Mouse (Mus musculus) limb, embryonic 13.5 days (tissue): ENCODE results near the gene Lgals4. TPM values are rescaled to one million over a fixed set of nuclear protein-coding genes. Genes with fewer than 3 reads are reported as not detected.
"Not testable (repeated sequence)": the region's sequence is repeated elsewhere in the genome, so short reads cannot be mapped to it uniquely, and the experiment has no call there.

Experiments used
- ATAC-seq: fragments of 200-750 bp; cut with Nextera tagmentation; 2 replicates; pipeline ENCODE4 v1.8.0; 2017; ENCODE audit warnings: low read depth, moderate number of reproducible peaks, moderate TSS enrichment; ENCODE audit not compliant: low FRiP score
- H3K27ac ChIP-seq: fragments of 300-500 bp; sonication (generic); 2 replicates; pipeline ENCODE4 v1.5.1; 2015; ENCODE audit warnings: inconsistent platforms, mild to moderate bottlenecking, moderate library complexity
- H3K27me3 ChIP-seq: fragments of 300-500 bp; sonication (generic); 2 replicates; pipeline ENCODE4 v1.6.1; 2015; ENCODE audit warnings: mild to moderate bottlenecking, inconsistent platforms
- H3K36me3 ChIP-seq: fragments of 300-500 bp; sonication (generic); 2 replicates; pipeline ENCODE4 v1.6.1; 2015; ENCODE audit warnings: inconsistent platforms, mild to moderate bottlenecking, moderate library complexity
- H3K4me1 ChIP-seq: fragments of 300-500 bp; sonication (generic); 2 replicates; pipeline ENCODE4 v1.6.1; 2015; ENCODE audit warnings: inconsistent platforms
- H3K4me2 ChIP-seq: fragments of 300-500 bp; sonication (generic); replicated peaks from 2 replicates; pipeline ENCODE4 v1.6.1; 2015; ENCODE audit warnings: inconsistent platforms, mild to moderate bottlenecking, moderate library complexity
- H3K4me3 ChIP-seq: fragments of 300-500 bp; sonication (generic); 2 replicates; pipeline ENCODE4 v1.5.1; 2015; ENCODE audit warnings: moderate library complexity, mild to moderate bottlenecking, inconsistent platforms
- H3K9ac ChIP-seq: fragments of 300-500 bp; sonication (generic); 2 replicates; pipeline ENCODE4 v1.6.1; 2015; ENCODE audit warnings: mild to moderate bottlenecking, inconsistent platforms
- H3K9me3 ChIP-seq: fragments of 300-500 bp; sonication (generic); 2 replicates; pipeline ENCODE4 v1.6.1; 2016; ENCODE audit warnings: inconsistent platforms
- WGBS: fragments of 180-500 bp; shearing (Covaris S2); methylation state at CpG from one replicate; pipeline ENCODE4 v1.1.7; 2015; 5-methylcytosine and 5-hydroxymethylcytosine counted together
- polyA plus RNA-seq: library from polyadenylated mRNA; unstranded; fragments of >200 nt; fragmentation: Nextera tagmentation; extraction: Ambion mirVana; gene quantifications from 2 replicates; pipeline ENCODE4 v1.2.1, GENCODE M21; 2015

Gene Lgals4
- polyA plus RNA-seq, 1 experiment from 2014 or later = 9.6 TPM

- no peak for ATAC-seq
- no peak overlapping the region for H3K4me3 ChIP-seq
- H3K27ac ChIP-seq = no peak overlapping the region
- no peak overlapping the region for H3K9ac ChIP-seq
- WGBS = 89% methylated on average over 6 of the region's 6 CpGs
- H3K9me3 ChIP-seq = 0 out of 2 replicates have a peak, but pooled peaks cover 4% of the 10 kb centered on the region
- H3K4me2 ChIP-seq = no peak overlapping the region
- H3K4me1 ChIP-seq = peaks cover 21% of the 10 kb centered on the region
- H3K27me3 ChIP-seq = no peaks in the 10 kb centered on the region
- no peaks in the 10 kb centered on the region for H3K36me3 ChIP-seq
Measured at GRCm38 (mm10) chr7:28860898-28861297, 27.2 kb downstream of the Lgals4 start.

- 0 out of 2 replicates have a peak, but pooled peaks cover 4% of the 10 kb centered on the region for H3K9me3 ChIP-seq
- H3K4me2 ChIP-seq = no peak overlapping the region
- no peak for ATAC-seq
- H3K4me3 ChIP-seq = no peak overlapping the region
- H3K9ac ChIP-seq = no peak overlapping the region
- H3K27me3 ChIP-seq = no peaks in the 10 kb centered on the region
- WGBS = 69% methylated on average over 15 of the region's 15 CpGs
- no peak overlapping the region for H3K27ac ChIP-seq
- no peaks in the 10 kb centered on the region for H3K36me3 ChIP-seq
- peaks cover 26% of the 10 kb centered on the region for H3K4me1 ChIP-seq
Measured at GRCm38 (mm10) chr7:28862817-28863499, 29.3 kb downstream of the Lgals4 start.

DNA sequence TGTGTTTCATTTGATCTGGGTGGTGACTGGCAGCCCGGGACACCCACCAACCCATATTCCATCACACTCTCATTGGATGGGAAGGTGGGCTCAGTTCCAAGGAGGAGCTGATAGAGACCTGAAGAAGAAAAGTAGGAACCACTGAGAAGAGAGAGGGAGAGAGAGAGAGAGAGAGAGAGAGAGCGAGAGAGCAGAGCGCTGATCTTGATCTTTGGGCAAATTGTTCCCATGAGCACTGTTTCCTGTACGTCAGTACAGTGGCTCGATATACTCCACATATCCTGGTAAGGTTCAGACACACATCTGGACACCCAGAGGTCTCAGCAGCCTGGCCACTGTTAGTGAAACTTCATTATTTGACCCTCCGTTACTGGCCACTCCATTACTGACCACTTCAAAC, 29.9 kb downstream of the Lgals4 start, which contains the start of gene Lgals7:
Gene Lgals7, plus strand, starts transcription at position 314 of the 400 bp plus-strand sequence.
- Histone ChIP-seq H3K9ac (no peak within 1 kb of the TSS; the same call in 1 of the 2 replicates), H3K27me3 (no peaks in the 10 kb centered on the region), H3K9me3 (0 out of 2 replicates have a peak, but pooled peaks cover 4% of the 10 kb centered on the region), H3K4me2 (peak within 1 kb of the TSS; percentile 38), H3K27ac (0 out of 2 replicates have a peak within 1 kb of the TSS, but pooled peaks have one; percentile 44), H3K36me3 (no peaks in the 10 kb centered on the region), H3K4me1 (peaks cover 26% of the 10 kb centered on the region), H3K4me3 (peak within 1 kb of the TSS; percentile 2; the same call in 1 of the 2 replicates)
- 63% methylated on average over 6 of the region's 6 CpGs for WGBS
- ATAC-seq = no peak

GRCm38 (mm10) chr7:28864288-28864750, 30.7 kb downstream of the Lgals4 start:
- Histone ChIP-seq H3K4me2 (peak overlapping the region; percentile 38), H3K9ac (no peak overlapping the region; the same call in 1 of the 2 replicates), H3K27ac (0 out of 2 replicates have a peak overlapping the region, but pooled peaks have one; percentile 44), H3K27me3 (no peaks in the 10 kb centered on the region), H3K9me3 (0 out of 2 replicates have a peak, but pooled peaks cover 4% of the 10 kb centered on the region), H3K4me1 (peaks cover 26% of the 10 kb centered on the region), H3K36me3 (no peaks in the 10 kb centered on the region), H3K4me3 (peak overlapping the region; percentile 2; the same call in 1 of the 2 replicates)
- ATAC-seq = peak; percentile 10; the same call in 1 of the 2 replicates
- 38% methylated on average over 9 of the region's 9 CpGs for WGBS

DNA sequence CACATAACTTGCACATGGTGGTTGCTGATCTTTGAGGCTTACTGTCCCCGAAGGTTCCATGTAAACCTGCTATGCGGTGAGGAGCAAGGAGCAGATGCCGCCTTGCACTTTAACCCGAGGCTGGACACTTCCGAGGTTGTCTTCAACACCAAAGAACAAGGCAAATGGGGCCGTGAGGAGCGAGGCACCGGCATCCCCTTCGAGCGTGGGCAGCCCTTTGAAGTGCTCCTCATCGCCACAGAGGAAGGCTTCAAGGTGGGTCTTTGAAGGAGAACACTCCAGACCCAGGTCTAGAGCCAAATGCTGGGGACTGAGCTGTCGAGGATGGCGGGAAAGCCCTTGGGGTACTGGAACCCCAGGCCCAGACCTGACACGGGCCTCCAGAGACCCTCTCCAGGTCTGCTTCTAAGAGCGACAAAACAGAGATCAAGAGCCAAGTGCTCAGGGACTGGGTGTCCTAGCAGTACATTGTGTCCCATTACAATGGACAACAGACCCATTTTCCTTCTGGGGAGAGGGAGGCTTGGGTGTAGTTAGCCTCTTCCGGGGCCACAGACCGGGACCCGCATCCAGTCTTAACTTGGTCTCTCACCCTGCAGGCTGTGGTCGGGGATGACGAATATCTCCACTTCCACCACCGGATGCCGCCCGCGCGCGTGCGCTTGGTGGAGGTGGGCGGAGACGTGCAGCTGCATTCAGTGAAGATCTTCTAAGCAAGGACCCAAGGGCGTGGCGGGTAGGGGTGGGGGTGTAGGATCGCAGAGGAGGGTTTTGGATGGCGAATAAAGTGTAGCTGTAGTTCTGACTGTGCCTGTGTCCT, 32.0 kb downstream of the Lgals4 start:
- ATAC-seq = peak; percentile 46; the same call in 1 of the 2 replicates
- Histone ChIP-seq H3K4me2 (peak overlapping the region; percentile 57), H3K4me1 (peaks cover 26% of the 10 kb centered on the region), H3K27ac (no peak overlapping the region; the same call in 1 of the 2 replicates), H3K9me3 (0 out of 2 replicates have a peak, but pooled peaks cover 4% of the 10 kb centered on the region), H3K27me3 (no peaks in the 10 kb centered on the region), H3K9ac (0 out of 2 replicates have a peak overlapping the region, but pooled peaks have one; percentile 27), H3K36me3 (no peaks in the 10 kb centered on the region), H3K4me3 (peak overlapping the region; percentile 26)
- 41% methylated on average over 33 of the region's 33 CpGs for WGBS

DNA sequence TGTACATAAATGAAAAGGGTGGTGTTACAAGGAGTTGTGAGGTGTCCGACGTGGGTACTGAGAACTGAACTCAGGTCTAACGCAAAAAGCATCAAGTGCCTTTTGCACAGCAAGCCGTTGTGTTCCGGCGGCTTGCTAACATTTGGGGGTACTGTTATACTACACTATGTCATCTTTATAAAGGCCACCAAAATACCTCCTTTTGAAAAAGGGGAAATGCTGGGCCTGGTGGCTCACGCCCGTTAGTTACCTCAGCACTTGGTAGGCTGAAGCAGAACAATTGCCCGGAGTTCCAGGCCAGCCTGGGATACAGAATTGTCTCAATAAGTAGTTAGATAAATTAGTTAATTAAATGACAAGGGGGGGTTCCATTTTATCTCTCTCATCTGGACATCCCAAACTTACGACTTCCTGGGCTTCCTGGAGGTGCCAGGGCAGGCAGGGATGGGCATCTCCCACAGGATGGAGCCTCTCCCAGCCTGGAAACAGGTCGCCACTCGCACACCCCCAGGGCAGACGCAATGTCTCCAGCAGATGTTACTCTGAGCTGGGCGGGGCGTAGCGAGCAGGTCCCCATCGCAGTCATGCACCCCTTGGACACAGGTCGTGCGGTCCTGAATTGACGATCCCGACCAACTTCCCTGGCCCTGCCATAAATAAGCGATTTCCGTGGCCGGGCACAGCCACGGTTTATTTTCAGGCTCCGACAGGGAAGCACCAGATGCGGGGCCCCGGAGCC, 33.3 kb downstream of the Lgals4 start:
- H3K27me3 ChIP-seq = no peaks in the 10 kb centered on the region
- H3K9ac ChIP-seq = no peak overlapping the region
- peaks cover 26% of the 10 kb centered on the region for H3K4me1 ChIP-seq
- ATAC-seq = no peak
- H3K4me3 ChIP-seq = no peak overlapping the region
- no peak overlapping the region for H3K4me2 ChIP-seq
- H3K27ac ChIP-seq = no peak overlapping the region
- no peaks in the 10 kb centered on the region for H3K36me3 ChIP-seq
- WGBS = 89% methylated on average over 28 of the region's 28 CpGs
- no peaks in the 10 kb centered on the region for H3K9me3 ChIP-seq

GRCm38 (mm10) chr7:28867508-28868340, 34.1 kb downstream of the Lgals4 start:
- Histone ChIP-seq H3K4me1 (peaks cover 26% of the 10 kb centered on the region), H3K4me2 (0 out of 2 replicates have a peak overlapping the region, but pooled peaks have one; percentile 36)
- not testable (repeated sequence) for H3K4me3 ChIP-seq, H3K9me3 ChIP-seq, ATAC-seq, H3K27ac ChIP-seq, H3K27me3 ChIP-seq, H3K9ac ChIP-seq, H3K36me3 ChIP-seq
- 30% methylated on average over 23 of the region's 23 CpGs for WGBS

- WGBS = 87% methylated on average over 24 of the region's 24 CpGs
- no peak for ATAC-seq
- no peaks in the 10 kb centered on the region for H3K9me3 ChIP-seq
- no peak overlapping the region for H3K4me2 ChIP-seq
- H3K27me3 ChIP-seq = no peaks in the 10 kb centered on the region
- H3K9ac ChIP-seq = no peak overlapping the region
- no peaks in the 10 kb centered on the region for H3K36me3 ChIP-seq
- no peak overlapping the region for H3K4me3 ChIP-seq
- no peak overlapping the region for H3K27ac ChIP-seq
- H3K4me1 ChIP-seq = peaks cover 9% of the 10 kb centered on the region; the same call in 1 of the 2 replicates
Measured at GRCm38 (mm10) chr7:28870901-28871664, 37.4 kb downstream of the Lgals4 start.

GRCm38 (mm10) chr7:28874565-28874964, 40.9 kb downstream of the Lgals4 start:
- 36% methylated on average over 2 of the region's 2 CpGs for WGBS
- no peak overlapping the region for H3K9ac ChIP-seq
- no peak overlapping the region for H3K4me2 ChIP-seq
- no peaks in the 10 kb centered on the region for H3K36me3 ChIP-seq
- H3K27ac ChIP-seq = no peak overlapping the region
- 0 out of 2 replicates have a peak, but pooled peaks cover 5% of the 10 kb centered on the region for H3K4me1 ChIP-seq
- no peak for ATAC-seq
- H3K4me3 ChIP-seq = no peak overlapping the region
- no peaks in the 10 kb centered on the region for H3K27me3 ChIP-seq
- H3K9me3 ChIP-seq = no peaks in the 10 kb centered on the region

DNA sequence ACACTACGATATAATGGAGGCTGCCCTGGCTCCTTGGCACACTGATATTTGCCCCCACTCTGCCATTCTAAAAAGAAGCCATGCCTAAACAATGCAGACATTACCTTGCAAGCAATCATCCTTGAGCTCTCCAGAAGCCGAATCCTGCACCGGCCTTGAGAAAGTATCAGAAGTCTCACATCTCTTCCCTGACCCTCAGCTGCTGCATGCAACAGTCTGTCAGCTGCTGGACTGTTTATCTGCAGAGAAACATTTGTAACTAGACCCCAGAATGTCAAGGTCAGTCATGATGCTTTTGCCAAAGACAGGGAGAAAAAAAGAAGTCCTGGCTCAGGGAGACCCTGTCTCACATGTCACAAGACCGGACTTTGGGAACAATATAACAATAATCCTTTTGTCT, 42.4 kb downstream of the Lgals4 start:
- H3K9me3 ChIP-seq = no peaks in the 10 kb centered on the region
- 83% methylated on average over 4 of the region's 4 CpGs for WGBS
- H3K36me3 ChIP-seq = no peaks in the 10 kb centered on the region
- no peak overlapping the region for H3K27ac ChIP-seq
- H3K27me3 ChIP-seq = no peaks in the 10 kb centered on the region
- H3K4me2 ChIP-seq = no peak overlapping the region
- 0 out of 2 replicates have a peak, but pooled peaks cover 8% of the 10 kb centered on the region for H3K4me1 ChIP-seq
- no peak overlapping the region for H3K4me3 ChIP-seq
- no peak for ATAC-seq
- H3K9ac ChIP-seq = no peak overlapping the region
